Mouse (Mus musculus): ENCODE measurements at regions not wholly inside any gene's neighbourhood (a gene's known extent, or its start where the extent isn't known, plus 50 kb on each side); places are given as distances from the start of the nearest gene placed in this dataset.

DNA sequence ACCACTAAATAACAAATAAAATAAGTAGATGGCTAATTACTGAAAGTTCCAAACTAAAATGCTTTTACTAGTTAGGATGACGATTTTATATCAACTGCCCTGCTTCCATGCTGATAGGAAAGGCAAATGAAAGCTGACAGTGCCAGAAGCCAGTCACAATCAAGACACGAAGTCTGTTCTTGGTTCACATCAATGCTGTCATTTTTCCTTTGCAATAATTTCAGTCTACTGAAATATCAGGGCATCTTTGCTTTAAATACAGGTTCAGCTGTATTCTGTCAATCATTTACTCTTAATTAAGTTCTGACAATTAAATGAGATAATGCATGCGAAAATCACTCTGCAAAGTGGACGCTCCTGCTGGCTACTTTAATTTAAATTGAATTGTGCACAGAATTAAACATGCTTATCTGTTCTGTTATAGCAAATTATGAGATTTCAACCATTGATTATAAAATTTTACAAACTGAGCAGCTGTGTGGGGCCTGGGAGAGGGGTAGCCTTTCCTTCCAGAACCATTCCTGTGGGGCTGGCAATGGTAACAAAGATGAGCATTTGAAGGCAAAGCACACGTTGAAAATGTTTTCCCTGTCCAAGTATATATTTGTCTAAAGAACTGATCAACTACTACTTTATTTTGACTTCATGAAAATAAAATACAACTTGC is 160.1 kb upstream of the Cttnbp2 start:
- DNase-seq (ENCODE audit: low spot score in 2 of 2), result no peak

DNA sequence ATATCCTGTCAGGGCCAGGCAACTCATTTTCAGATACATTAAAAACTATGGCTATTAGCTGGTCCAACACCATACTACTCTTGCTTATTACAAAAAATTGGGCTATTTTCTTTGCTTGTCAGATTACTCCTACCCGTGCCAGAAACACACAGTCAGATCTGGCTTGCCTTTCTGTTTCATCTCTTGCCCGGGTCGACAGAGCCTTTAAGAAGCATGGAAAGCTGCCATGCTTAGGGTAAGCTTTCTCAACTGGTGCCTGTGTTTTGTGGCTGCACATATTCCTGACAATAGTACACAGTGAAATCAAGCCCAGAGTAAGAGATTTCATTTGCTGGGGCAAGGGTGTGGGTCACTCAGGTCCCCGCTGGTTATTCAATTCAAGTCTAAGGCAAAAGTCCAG is 162.5 kb upstream of the Cttnbp2 start:
- DNase-seq (ENCODE audit: low spot score in 2 of 2), result no peak

DNA sequence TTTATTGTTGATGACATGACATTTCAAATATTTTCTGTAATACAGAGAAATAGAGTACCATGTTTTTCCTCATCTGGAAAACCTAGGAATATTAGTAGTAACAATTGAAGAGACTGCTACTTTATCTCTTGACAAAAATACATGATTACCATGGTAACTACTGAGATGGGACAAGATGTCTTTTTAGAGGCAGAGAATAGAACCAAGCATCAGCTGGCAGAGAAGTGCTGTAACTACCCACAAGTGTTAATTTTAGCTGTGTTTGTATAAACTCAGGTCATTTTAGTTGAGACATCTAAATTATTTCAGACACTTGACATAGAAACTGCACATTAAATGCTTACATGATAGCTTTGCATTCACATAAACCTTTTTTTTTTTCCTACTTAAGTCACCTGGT is 166.1 kb upstream of the Cttnbp2 start:
- no peak for DNase-seq (ENCODE audit: low spot score in 2 of 2)

DNA sequence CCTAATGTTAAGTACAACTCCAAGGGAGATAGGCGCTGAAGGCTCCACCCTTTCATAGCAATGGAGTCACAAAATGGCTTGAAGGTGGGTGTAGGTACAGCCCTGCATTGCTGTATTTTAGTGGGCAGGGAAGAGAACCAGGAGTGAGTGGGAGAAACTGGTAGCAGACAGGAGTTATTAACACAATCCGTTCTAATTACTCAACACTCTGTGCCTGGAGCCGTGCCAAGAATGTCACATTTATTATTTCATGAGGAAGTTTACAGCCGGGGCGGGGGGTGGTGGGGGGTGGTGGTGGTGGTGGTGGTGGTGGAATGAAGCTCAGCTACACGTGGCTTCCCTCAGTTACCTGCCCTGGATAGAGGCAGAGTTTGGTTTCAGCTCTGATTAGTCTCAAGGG is 166.3 kb upstream of the Lsm8 start:
- DNase-seq (ENCODE audit: low spot score in 2 of 2), result peak; percentile 66 to 78

DNA sequence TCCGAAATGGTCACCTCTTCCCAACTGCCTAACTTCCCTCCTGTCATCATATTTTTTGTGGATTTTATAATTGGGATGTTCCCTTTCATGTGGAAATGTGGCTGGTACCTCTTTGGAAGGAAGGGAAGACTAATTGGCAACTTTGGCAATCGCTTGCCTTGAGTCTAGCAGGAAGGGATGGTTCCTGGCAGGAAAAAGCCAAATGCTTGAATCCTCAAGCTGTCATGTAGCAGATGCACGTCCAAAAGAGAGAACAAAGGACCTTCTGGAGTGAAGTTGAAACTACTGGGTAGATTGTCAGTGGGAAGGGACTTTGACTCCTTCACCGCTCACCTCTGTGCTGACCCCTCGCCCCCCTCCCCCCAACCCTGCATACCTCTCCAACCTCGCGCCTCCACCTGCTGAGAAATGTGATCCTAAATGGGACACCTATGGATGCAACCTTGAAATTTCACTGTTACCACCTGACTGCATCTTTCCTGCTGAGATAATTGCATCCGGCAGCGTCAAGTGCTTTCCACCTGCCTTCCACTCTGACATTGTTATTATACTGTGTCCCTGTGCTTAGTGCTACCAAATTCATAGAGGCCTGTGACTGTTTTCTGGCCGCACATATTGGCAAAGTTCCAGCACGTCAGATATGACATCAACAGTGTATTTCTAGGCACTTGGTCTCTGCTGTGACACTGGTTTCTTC is 159.6 kb upstream of the Lsm8 start:
- DNase-seq (ENCODE audit: low spot score in 2 of 2), result peak; percentile 29 to 44

DNA sequence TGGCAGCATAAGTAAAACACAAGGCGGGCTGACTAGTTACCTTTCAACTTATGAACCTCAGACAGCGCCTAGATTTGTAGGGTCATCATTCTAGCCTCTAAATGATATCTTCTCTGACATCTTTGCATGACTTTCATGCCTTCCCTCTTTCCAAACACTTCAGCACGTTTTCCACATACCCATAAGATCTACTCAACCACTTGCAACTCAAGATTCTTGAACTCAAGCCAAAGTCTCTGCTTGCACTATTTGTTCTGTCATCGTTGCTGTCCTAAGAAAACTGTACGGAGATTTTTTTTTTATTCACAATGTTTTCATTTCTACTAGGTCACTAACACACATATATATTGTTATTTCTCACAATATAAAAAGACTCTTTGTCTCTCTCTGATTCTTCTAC is 150.8 kb upstream of the Lsm8 start:
- no peak for DNase-seq (ENCODE audit: low spot score in 2 of 2)

DNA sequence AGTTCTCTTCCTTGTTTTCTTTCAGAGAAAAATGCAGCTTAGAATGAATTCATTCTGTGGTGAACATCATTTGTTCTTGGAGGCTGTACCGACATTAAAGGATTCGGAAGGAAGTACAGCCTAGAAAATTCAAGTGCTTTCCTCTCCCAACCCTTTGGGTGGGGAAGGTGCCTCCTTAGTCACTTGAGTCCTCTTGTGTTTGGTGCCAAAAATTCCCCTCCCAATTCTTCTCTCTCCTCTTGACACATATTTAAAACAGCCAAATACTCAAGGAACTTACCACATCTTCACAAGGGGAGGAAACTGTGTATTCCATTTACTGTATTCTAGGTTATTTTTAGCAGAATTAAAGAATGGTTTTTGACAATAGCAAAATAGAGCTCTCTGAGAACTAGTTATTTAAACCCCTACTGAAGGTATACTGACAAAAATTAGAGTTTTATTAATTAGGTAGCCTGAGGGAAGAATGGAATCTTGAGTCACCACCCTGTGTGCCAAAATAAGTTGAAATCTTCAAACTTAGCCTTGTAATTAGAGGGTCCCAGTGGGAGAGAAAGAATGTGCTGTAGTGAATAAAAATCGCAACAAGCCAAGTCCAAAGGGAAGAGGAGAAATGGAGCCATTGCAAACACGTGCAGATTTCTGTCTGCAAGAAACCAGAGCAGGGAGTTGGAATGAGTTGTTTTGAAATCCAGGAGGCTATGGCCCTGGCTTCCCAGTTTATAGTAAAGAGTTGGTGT is 149.2 kb upstream of the Lsm8 start:
- DNase-seq (ENCODE audit: low spot score in 2 of 2), result no peak

DNA sequence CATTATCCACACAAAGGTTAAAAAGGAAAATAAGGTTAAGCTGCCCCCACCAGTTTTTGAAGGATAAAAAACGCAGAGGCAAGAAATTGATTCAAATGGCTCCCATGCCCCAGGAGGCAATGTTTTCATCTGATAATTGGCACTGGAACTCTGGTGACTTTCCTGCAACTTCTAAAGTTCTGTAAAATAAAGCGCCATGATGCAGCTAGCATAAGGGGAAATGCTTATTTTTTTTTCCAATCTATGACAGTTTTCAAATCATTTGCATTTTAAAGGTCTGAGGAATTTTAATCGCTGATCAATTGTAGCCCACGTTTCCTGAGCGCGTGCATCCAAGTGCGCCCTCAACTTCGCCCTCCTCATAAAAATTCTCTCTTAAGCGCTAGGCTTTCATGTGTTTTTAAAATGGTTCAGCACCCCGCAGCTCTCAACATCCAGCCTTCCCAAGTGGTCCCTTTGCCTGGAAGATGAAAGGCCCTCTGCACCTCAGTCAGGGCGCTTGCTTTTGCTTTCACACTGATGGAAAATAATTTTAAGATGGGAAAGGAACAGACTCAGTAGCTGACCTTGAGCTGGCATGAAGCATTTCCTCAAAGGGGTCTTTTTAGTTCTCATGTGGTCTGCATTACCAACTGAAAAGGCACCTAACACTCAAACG is 148.5 kb upstream of the Lsm8 start:
- peak; percentile 29 for DNase-seq (ENCODE audit: low spot score in 2 of 2)

DNA sequence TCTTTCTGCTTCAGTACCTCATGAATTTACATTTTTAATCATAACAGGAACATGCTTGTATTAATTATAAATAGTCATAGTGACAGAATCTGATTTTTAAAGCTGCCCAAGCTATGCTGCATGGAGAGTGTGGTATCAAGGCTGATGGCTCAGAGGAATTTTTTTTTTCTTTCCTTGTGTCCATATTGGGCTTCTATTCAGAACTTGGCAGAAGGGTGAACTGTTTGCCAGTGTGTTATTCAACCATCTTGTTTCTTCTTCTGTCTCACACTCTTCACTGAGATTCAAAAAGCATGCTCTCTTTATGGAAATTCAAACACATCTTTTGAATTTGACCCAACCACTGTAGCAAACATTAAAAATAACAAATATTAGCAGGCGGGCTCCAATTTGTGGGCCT is 137.6 kb upstream of the Lsm8 start:
- no peak for DNase-seq (ENCODE audit: low spot score in 2 of 2)

DNA sequence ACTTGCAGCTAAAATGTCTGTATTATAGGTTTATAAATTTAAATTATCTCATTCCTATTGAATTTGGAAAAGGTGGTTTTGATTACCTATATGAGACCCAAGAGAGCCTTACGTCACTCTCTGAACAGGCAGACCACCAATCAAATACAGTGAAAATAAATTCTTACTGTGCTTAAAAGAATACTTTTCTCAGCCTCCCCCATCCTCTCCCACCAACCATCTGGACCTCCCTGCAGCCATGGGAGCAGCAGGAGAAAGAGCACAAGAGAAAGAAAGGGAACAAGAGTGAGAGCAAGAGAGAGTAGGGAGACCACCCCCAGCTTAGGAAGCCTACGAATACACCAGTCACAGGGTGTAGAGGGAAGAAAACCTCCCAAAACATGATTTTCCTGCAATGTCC is 99.5 kb upstream of the Lsm8 start:
- DNase-seq (ENCODE audit: low spot score in 2 of 2), result peak; percentile 22 to 39

DNA sequence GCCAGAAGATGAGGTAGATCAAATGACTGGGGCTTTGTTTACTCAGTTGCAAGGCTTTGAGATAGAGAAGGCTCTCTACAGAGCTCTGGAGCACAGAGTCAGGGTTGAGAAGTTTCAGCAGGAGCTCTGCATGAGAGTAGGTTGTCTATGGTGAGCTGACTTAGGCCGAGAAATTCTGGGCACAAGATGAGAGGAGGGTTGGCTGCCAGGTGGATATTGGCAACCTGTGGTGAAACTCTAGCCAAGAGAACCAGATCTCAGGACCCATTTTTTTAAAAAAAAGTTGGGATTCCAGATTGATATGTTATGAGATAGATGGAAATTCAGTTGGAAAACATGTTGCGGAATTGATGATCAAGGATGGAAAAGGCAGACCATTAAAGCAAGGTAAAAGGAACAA is 83.8 kb upstream of the Lsm8 start:
- DNase-seq (ENCODE audit: low spot score in 2 of 2), result no peak

DNA sequence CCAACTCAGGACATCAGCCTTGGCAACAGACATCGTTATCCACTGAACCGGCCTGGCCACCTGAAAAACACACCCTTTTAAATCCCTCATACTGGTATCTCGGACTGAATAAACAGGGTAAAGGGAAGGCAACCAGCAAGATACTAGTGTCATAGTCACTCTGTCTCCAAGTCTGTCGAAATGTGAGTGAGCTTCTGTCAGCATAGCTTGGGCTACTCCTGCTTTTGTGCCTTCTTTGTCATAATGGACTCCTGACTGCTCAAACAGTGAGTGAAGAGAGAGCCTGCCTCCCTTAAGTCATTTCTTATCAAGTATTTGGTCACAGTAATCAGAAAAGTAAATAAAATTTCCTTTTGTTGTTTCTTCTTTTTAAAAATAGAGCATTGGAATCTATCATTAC is 53.0 kb upstream of the Lsm8 start:
- DNase-seq (ENCODE audit: low spot score in 2 of 2), result no peak

DNA sequence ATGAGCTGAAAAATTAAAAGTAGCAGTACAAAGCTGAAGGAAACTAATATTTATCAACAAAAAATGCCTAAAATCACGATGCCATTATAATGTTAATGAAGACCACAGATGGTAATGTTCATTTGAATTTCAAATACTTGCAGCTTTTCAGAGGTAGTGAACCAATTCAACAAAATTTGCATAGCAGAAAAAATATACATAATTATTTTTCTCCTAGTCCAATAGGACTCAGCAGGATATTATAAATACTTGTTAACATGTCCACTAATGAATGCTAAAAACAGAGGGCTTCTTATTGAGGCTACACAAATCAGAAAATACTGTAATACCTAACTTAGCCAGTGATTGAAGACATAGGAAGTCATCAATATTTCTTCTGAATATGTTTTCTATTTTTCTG is 52.5 kb upstream of the Lsm8 start:
- DNase-seq (ENCODE audit: low spot score in 2 of 2), result no peak

DNA sequence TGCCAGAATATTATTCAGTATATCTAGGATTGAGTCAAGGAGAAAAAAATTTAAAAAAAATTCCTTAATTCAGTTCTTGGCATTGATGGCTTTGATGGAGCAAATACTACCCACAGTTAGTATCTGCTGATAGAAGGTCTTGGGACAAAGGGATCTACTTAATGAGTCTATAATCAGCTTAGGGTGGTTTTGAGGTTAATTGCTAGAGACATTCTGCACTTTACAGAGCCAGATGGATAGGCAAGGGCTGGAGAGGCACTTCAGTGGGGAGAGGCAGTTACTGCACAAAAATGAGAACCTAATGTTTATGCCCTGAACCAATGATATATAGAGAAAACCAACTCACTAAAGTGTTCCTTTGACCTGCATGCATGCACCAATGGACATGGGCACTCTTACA is 51.8 kb upstream of the Lsm8 start:
- no peak for DNase-seq (ENCODE audit: low spot score in 2 of 2)
